Mouse (Mus musculus): ENCODE measurements around the gene Prkcz.
A peak's percentile ranks its signal among the peaks of the same experiment; 100 is the strongest.
"Not testable (repeated sequence)": the region's sequence is repeated elsewhere in the genome, so short reads cannot be mapped to it uniquely, and the experiment has no call there.

DNA sequence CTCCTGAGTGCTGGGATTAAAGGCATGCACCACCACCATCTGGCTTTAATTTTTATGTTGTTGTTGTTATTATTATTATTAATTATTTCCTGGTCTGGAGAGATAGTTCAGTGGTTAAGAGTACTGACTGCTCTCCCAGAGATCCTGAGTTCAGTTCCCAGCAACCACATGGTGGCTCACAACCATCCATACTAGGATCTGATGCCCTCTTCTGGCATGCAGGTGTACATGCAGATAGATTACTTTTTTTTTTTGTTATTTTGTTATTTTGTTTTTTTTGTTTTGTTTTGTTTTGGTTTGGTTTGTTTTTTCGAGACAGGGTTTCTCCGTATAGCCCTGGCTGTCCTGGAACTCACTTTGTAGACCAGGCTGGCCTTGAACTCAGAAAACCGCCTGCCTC, 113.1 kb downstream of the Prkcz start:
- TF ChIP-seq ZKSCAN1 (IDR thresholded peaks at IDR 0.05; ENCODE audit: borderline replicate concordance, low read depth, low read length); JUN (IDR thresholded peaks at IDR 0.05; ENCODE audit: insufficient read depth, low read depth, low read length); EP300 (IDR thresholded peaks at IDR 0.05; ENCODE audit: low read length); TCF12 (IDR thresholded peaks at IDR 0.05; ENCODE audit: low read depth, low read length); MAX (IDR thresholded peaks at IDR 0.05; ENCODE audit: low read length); MEF2A (IDR thresholded peaks at IDR 0.05; ENCODE audit: borderline replicate concordance, low read depth, low read length); TBP (conservative IDR thresholded peaks at IDR 0.05; ENCODE audit: low read depth, low read length); IRF4 (IDR thresholded peaks at IDR 0.05; ENCODE audit: low read depth, low read length); POLR2AphosphoS2 (IDR thresholded peaks at IDR 0.05; ENCODE audit: low read depth, low read length); POLR2A (IDR thresholded peaks at IDR 0.05; ENCODE audit: low read depth, low read length); ZC3H11A (IDR thresholded peaks at IDR 0.05; ENCODE audit: low read depth, low read length): not testable (repeated sequence)
- TF ChIP-seq CTCF (conservative IDR thresholded peaks at IDR 0.05 in 1 of 2, IDR thresholded peaks at IDR 0.05 in 1 of 2; ENCODE audit: low read depth in 2 of 2, low read length in 2 of 2): peak in 1 of 2 experiments; percentile 38; a peak in 1 of 4 replicates
